Mouse (Mus musculus) erythroblast, adult 5-6 weeks (primary cell): Measurements from ENCODE around the gene Dnase2b. TPM values are rescaled to one million over a fixed set of nuclear protein-coding genes. Genes with fewer than 3 reads are reported as not detected.

Source experiments
- ATAC-seq: replicated peaks from 2 replicates; pipeline ENCODE4 v1.8.0; 2016; ENCODE audit warnings: moderate number of reproducible peaks, mild to moderate bottlenecking, moderate TSS enrichment, inconsistent platforms; ENCODE audit not compliant: poor library complexity, low FRiP score, severe bottlenecking
- total RNA-seq, 2 experiments: library from RNA; stranded (forward) in 1 of 2; stranded (reverse) in 1 of 2; fragments of 150-400 nt in 1 of 2; fragments of 200-764, 138-1000 nt in 1 of 2; gene quantifications; 2 replicates each; pipeline versions ENCODE4 v1.2.3 to v1.2.4; 2015 to 2017; ENCODE audit warnings: low replicate concordance in 2 of 2

The Dnase2b gene
- total RNA-seq, 2 experiments from 2014 or later = not detected

DNA sequence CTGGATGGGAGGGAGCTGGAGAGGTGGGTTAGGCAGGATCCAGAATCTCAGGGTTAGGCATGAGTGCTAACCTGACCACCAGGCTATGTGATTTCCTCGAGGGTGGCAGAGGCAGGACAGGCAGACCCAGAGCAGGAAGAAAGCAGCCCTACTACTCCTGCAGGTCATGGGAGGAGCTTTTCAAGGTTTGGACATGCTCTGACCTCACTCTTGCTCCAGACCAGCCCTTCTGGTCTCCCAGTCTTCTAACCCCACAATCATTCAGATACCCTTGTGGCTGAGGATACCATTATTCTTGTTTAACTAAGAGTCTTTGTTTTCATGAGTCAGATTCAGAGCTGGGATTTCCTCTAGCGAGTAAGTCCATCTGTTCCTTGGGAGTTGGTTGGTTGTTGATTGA is 37.8 kb downstream of the Dnase2b start:
- no peak for ATAC-seq

DNA sequence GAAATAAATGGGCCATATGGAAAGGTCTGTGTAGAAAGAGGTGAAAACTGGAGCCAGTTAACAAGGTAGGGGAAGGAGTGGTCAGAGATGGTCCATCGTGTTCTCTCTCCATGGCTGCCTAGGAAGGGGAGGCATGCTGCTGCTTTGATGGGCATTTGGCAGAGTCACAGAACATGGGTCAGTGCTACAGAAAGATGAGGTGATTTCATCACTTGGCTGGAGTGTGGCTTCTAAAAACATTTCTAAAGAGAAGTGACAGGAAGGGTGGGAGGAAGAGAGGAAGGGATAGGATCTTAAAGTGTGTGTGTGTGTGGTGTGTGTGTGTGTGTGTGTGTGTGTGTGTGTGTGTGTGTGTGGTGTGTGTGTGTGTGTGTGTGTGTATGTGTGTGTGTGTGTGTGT is 44.1 kb downstream of the Dnase2b start:
- no peak for ATAC-seq

DNA sequence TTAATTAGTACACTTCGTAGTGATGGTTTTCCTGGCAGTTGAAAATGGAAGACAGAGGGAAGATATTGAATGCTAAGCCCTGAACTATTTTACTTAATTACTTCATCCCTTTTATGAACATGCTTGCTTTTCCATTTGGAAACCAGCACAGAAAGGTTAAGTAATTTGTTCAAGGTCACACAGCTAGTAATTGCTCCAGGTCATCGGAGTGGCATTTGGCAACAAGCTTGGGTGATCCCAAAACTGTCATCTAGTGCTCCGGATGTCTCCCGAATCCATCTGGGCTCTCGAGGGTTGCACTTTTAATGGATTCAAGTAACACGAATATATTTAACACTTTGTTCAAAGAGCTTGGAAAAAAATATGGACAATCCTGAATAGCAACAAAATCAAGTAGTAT is 44.5 kb downstream of the Dnase2b start:
- no peak for ATAC-seq

DNA sequence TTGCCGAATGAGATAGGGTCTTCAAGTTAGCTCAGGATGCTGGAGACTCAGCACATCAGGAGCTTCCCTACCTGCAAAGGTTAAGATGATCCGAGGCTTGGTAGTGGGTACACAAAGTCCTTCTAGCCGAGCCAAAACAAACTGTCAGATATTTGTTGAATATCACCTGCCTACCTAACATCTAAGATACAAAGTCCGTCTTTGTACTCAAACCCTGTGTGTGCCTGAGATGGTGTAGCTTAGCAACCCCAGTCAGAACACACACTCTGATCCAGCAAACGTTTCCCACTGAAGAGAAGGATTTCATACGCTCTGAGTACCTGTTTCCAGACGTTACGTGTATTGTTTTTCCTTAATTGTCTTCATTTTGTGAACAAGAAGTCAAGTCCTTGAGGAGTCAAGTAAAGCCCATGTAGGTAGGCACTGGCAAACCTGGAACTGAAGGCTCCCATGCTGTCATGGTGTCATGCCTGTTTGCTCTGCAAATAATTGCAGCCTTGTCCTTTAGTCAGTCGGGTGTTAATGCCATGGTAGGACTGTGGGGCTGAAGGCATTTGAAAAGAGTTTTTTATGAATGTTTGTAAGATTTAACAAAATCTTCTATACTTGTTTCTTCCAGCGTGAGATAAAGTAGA is 45.1 kb downstream of the Dnase2b start, which contains the start of gene Uox:
Gene Uox, plus strand, starts transcription at position 279 of the 635 bp plus-strand sequence.
- no peak for ATAC-seq

DNA sequence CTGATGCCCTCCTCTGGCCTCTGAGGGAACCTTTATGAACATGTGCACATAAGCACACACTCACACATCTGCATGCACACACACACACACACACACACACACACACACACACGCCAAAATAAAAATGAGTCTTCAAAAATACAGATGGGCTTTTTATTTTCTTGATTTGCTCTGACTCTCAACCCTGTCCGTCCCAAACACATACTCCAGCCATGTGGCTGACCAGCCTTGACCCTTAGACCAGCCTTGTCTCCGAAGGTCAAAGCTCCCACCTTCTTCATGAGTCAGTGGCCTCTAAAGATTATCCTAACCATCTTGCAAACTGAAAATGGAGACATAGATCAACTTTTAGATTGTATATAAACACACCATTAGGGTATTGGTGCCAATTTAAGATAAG is 45.8 kb downstream of the Dnase2b start:
- ATAC-seq = no peak

DNA sequence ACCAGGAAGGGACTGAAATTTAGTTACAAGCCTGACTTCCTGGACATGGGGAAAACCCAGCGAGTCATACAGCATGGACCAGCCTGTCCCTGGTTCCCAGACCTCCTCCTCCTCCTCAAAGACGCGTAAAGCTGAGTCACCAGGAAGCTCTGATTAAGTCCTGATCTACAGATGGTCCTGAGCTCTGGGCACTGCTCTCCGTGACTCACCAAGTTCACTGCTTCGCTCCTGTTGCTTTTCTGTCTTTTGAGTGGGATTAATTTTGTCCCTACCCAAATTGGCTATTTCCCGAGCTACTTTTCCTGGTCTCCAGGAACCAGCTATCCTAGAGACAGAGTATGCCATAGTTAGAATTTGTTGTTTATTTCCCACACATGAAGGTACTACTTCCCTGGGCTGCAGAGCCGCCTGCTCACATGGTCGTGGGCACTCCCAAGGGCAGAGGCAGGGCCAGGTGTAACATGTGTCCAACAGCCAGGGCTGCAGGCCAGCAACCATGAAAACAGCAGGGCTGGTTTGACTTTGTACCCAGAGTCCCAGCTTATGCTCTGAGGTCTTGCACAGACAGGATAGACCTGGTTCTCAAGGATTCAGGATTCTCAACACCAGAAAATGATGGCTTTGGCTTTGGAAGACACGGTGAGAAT is 47.4 kb downstream of the Dnase2b start:
- ATAC-seq = 0 out of 2 replicates have a peak, but pooled peaks have one; percentile 52

DNA sequence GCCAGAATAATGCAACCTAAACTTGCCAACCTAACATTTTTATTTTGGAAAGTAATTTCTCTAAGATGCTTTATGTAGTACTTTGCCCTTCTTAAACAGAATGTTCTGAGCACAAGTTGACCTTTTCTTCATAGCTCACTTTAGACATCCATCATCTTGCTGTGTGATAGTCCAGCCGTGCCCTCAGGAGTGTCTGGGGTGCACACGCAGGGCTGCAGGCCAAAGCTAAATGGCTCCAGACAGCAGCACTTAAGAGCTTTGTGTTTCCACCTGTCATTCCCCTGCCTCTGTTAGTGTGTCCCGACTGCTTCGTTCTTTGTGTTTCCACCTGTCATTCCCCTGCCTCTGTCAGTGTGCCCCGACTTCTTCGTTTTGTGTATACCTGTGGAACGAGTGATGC is 48.0 kb downstream of the Dnase2b start:
- ATAC-seq = no peak

DNA sequence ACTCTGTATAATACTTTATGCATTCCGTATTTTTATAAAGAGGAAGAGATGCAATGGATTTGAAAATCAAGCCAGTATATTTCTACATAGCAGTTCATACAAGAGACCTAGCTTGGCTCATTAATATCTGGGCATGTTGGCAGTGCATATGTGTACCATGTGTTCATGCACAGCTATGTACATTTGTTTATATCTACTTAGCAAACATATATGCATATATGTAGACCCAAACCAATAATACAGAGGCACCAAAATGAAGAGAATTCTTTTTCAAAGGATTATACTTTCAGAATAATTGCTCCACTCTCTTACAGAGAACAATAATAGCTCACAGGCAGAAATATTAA is 50.4 kb downstream of the Dnase2b start:
- no peak for ATAC-seq

DNA sequence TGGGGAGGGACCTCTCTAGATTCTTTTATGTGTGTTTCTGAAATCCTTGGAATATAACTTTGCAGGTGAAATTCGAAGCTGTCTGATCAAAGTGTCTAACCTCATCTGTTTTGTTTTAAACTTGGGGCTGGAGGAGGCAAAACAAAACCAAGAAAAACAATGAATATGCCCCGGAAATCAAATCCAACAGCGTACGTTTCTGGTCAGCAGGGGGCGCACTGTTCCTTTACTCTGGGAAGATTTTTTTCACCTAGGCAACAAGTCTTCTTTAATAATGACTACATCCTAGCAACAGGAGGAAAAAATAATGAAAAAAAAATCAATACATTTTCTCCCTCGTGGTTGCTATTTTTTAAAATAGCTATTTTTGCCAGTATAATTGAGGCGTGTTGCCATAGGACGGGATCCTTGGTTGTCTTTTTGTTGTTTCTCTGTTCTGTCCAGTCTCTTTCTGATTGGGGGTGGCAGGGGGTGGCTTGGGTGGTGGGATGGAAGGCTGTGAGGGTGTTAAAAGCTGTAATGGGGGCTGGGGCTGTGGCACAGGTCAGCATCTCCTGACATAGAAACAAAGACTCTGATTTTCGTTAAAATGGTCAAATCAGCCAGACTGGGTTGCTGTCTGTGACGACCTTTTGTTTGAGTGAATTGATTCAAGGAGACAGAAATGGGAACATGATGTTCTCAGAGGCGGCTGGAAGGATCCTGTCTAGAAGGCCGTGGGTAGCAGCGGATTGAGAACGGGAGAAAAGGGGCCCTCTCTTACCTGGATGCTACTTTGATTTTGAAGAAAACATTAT is 50.9 kb downstream of the Dnase2b start:
- ATAC-seq = no peak

DNA sequence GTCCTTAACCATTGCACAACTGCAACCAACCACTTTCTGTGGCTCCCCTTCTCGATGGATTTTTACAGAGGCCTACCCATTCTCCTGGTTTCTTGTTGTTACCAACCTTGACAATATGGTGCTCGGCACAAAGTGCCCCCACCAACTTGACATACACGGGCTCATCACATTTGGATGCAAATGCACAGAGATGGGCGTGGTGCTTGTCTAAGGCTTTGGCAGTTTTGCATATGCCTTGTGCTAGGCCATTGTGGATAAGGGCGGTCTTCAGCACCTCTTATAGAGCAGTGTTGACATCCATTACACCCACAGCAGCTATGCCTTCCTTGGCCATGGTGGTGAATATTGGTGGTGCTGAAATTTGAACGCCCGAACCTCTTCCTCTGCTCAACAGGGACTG is 52.5 kb downstream of the Dnase2b start:
- no peak for ATAC-seq

DNA sequence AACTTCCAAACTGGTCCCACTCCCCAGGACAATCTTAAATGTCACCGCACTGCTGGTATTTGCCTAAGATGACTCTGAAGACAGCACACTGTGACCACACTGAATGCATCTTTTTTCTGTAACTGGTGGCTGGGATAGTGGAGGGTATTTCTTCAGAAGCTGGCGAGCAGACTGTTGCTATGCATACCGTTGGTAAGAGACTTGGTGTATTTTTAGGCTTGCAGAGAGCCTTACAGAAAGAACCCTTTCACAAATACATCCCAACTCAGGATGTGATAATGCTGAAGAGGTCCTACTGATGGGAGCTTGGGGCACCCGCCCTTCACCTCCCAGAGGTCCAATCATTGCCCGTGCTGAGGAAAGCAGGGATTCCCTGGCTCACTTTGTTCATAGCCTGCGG is 57.9 kb downstream of the Dnase2b start:
- ATAC-seq = no peak

DNA sequence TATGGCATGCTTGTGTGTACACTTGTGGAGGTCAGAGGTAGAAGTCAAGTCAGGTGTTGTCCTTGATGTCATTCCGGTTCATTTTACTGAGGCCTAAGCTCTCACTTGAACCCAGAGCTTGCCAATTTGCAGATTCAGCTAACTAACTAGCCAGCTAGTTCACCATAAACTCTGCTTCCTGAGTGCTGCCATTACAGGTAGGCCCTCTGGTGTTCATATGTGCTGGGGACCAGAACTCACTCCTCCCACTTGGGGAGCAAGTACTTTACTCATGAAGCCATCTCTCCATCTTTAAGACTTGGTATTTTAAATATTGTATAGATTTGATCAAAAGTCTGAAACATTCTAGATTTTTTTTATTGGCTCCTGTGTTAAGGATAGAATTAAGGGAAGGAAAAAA is 58.8 kb downstream of the Dnase2b start:
- ATAC-seq = no peak

DNA sequence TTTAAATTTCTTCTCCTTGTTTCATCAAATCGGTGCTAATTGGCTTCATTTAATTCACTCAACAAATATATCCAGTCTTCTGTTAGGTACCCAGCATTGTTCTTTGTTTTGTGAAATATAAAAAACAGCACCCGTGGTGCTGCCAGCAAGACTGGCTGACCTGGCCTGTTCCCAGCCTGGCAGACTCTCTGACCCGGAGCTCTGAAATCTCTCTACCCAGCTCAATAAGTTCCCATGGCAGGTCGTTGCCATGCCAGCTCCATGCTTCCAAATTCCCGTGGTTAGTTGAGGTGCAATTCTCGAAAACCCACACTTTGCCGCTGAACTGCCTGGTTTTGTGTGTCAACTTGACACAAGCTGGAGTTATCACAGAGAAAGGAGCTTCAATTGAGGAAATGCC is 60.6 kb downstream of the Dnase2b start:
- ATAC-seq = no peak

DNA sequence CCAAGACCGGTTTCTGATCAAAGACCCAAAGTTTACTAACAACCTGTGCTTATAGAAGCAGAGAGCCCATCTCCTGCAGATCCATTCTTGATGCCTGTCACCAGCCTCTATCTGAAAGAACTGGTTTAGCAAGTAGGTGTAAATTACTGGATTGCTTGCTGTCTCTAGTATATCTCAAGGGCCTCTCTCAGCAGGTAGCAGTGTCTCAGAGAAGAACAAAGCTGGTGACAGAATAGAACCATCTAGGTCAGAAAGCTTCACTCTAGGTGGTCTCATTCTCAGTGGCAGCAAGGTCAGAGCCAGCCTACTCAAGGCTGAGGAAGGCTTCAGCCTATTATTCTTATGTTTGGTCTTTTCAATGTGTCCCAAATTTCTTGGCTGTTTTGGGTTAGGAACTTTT is 71.8 kb downstream of the Dnase2b start:
- ATAC-seq = no peak

DNA sequence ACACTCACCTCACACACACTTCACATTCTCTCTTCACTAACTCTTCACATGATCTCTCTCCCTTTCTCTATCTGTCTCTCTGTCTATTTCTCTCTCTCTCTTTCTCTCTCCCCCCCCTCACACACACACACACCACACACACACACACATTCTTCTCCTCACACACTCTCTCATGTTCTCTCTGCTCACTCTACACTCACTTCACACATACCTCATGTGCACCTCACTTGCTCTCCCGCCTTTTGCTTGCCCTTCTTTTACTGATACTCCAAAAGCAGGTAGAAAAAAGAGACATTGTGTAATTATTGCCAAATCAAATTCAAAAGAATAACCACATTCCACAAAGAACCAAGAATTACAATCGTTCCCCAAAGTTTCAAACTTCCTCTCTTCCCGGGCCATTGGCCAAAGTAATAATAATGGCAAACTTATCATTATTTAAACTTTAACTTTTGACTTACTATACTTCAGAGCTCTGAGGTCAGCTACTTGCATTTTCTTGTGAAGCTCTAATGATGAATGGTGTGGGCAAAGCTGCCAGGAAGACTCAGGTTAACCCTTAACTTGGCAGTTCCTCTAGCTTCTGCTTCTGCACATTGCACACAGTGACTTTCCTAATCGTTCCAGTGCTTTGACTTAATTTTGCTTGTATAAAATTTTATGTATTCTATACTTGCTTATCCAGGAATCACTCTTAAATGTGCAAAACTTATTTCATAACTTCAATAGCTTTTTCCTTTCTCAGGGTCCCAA is 74.7 kb downstream of the Dnase2b start:
- no peak for ATAC-seq

DNA sequence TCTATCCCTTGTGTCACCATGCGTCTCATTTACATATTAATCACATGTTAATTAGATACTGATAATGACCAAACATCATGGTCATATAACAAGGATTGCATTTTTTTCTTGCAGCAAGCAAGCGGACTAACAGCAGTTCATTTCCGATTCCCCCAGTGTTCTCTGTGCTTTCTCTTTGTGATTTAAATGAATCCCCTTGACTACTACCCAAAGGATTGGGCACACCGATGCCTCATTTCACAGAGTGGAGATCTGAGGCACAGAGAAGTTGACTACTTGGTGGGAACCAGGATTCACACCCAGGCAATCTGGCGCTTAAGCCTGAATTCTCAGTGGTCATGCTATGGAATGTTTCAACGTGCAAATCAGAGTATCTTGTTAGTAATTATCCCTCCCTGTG is 80.4 kb downstream of the Dnase2b start:
- ATAC-seq = no peak

Other genes with a start within 250 kb of the Dnase2b start
- gene Ssx2ip, start 211.0 kb downstream of the Dnase2b start, total RNA-seq (2015; ENCODE audit: low replicate concordance) = 13.2 and 15.0 TPM in 2 replicates
- gene Ssx2ip, start 211.0 kb downstream of the Dnase2b start, total RNA-seq (2017; ENCODE audit: low replicate concordance) = 25.0 and 37.5 TPM in 2 replicates
- gene Ctbs, start 165.8 kb downstream of the Dnase2b start, total RNA-seq (2015; ENCODE audit: low replicate concordance) = 6.5 and 9.6 TPM in 2 replicates
- gene Ctbs, start 165.8 kb downstream of the Dnase2b start, total RNA-seq (2017; ENCODE audit: low replicate concordance) = 2.9 and 4.6 TPM in 2 replicates
- gene Spata1, start 115.8 kb downstream of the Dnase2b start, total RNA-seq (2015; ENCODE audit: low replicate concordance) = 1.3 and 14.4 TPM in 2 replicates
- gene Spata1, start 115.8 kb downstream of the Dnase2b start, total RNA-seq (2017; ENCODE audit: low replicate concordance) = 0.26 and 2.2 TPM in 2 replicates
- gene Gng5, start 115.8 kb downstream of the Dnase2b start, total RNA-seq (2015; ENCODE audit: low replicate concordance) = 98.0 and 101 TPM in 2 replicates
- gene Gng5, start 115.8 kb downstream of the Dnase2b start, total RNA-seq (2017; ENCODE audit: low replicate concordance) = 56.7 and 69.8 TPM in 2 replicates
- 18.4 and 34.9 TPM in 2 replicates for gene Rpf1, start 94.2 kb downstream of the Dnase2b start, total RNA-seq (2015; ENCODE audit: low replicate concordance)
- gene Rpf1, start 94.2 kb downstream of the Dnase2b start, total RNA-seq (2017; ENCODE audit: low replicate concordance) = 46.6 and 47.1 TPM in 2 replicates
- not detected in 2 replicates for gene Uox, start 45.2 kb downstream of the Dnase2b start, total RNA-seq (2015; ENCODE audit: low replicate concordance)
- 0.14 TPM in 1 of 2 replicates, not detected in the other for gene Uox, start 45.2 kb downstream of the Dnase2b start, total RNA-seq (2017; ENCODE audit: low replicate concordance)
- gene 4930503B20Rik, start 35.7 kb upstream of the Dnase2b start, total RNA-seq (2015; ENCODE audit: low replicate concordance) = not detected in 2 replicates
- gene 4930503B20Rik, start 35.7 kb upstream of the Dnase2b start, total RNA-seq (2017; ENCODE audit: low replicate concordance) = not detected in 2 replicates
- gene Samd13, start 70.0 kb upstream of the Dnase2b start, total RNA-seq (2015; ENCODE audit: low replicate concordance) = not detected in 2 replicates
- gene Samd13, start 70.0 kb upstream of the Dnase2b start, total RNA-seq (2017; ENCODE audit: low replicate concordance) = 0.60 and 0.84 TPM in 2 replicates
- 12.7 and 15.0 TPM in 2 replicates for gene Prkacb, start 197.4 kb upstream of the Dnase2b start, total RNA-seq (2015; ENCODE audit: low replicate concordance)
- 11.0 and 12.8 TPM in 2 replicates for gene Prkacb, start 197.4 kb upstream of the Dnase2b start, total RNA-seq (2017; ENCODE audit: low replicate concordance)
- gene Ttll7, start 236.8 kb upstream of the Dnase2b start, total RNA-seq (2015; ENCODE audit: low replicate concordance) = not detected in 2 replicates
- gene Ttll7, start 236.8 kb upstream of the Dnase2b start, total RNA-seq (2017; ENCODE audit: low replicate concordance) = not detected in 2 replicates